Mouse (Mus musculus): ENCODE measurements around the gene Wdfy4. TPM values are rescaled to one million over a fixed set of nuclear protein-coding genes. Genes with fewer than 3 reads are reported as not detected.
A peak's percentile ranks its signal among the peaks of the same experiment; 100 is the strongest.

Wdfy4 gene
- polyA plus RNA-seq, 1 experiment from 2014 or later, result 2.1 TPM

DNA sequence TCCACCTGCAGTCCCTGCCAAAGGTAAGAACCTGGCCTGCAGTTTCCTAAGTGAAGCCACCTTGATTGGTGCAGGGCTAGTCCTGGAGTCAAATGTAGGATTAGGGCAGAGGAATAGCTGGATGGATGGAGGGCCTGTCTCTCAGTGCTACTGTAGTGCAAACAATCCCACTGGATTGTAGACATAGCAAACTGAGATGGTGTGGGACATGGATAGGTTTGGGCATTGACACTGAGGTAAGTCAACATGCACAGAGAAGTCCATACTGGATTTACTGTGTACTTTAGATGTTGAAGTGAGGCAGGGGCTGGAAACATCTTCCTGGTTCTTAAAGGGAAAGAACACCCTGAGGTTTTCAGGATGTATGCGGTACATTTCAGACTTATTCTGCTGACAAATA is 267.4 kb downstream of the Wdfy4 start:
- Histone ChIP-seq H3K4me3 (ENCODE audit: low read depth, low read length) (no peak overlapping the region), H3K27me3 (ENCODE audit: control insufficient read depth, insufficient read depth, low read depth, low read length) (no peaks in the 10 kb centered on the region), H3K36me3 (ENCODE audit: control insufficient read depth, insufficient read depth) (no peaks in the 10 kb centered on the region), H3K9me3 (replicated peaks; ENCODE audit: control insufficient read depth, low read length) (no peaks in the 10 kb centered on the region), H3K27ac (ENCODE audit: low read length) (no peak overlapping the region), H3K9ac (ENCODE audit: low read depth, low read length) (no peak overlapping the region), H3K4me2 (ENCODE audit: low read depth, low read length) (no peak overlapping the region), H3K4me1 (ENCODE audit: control insufficient read depth, low read depth, low read length) (no peaks in the 10 kb centered on the region)
- peak; percentile 70 for ATAC-seq (ENCODE audit: low read depth)
- WGBS (ENCODE audit: insufficient replicate concordance), result 78% methylated on average over 1 of the region's 1 CpGs

DNA sequence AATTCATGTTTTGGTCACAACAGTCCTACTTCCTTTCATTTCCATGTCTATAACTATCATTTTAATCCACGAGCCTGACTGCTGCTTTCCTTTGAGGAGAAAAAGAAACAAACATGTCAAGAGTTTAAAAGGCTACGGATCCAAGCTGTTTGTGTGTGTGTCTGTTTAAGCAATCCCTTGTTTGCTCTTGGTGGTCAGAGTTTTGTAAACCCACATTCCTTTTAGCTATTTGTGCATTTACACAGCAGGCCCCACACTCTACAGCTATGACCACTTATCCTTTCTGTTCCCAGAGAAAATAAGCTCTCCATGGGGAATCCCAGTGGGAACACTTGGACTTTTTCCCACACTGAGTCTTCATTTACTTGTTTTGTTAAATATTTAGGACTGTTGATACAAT is 269.9 kb downstream of the Wdfy4 start:
- Histone ChIP-seq H3K4me3 (ENCODE audit: low read depth, low read length) (no peak overlapping the region), H3K27ac (ENCODE audit: low read length) (no peak overlapping the region), H3K4me1 (ENCODE audit: control insufficient read depth, low read depth, low read length) (no peaks in the 10 kb centered on the region), H3K36me3 (ENCODE audit: control insufficient read depth, insufficient read depth) (no peaks in the 10 kb centered on the region), H3K9ac (ENCODE audit: low read depth, low read length) (no peak overlapping the region), H3K4me2 (ENCODE audit: low read depth, low read length) (no peak overlapping the region), H3K9me3 (replicated peaks; ENCODE audit: control insufficient read depth, low read length) (no peaks in the 10 kb centered on the region), H3K27me3 (ENCODE audit: control insufficient read depth, insufficient read depth, low read depth, low read length) (no peaks in the 10 kb centered on the region)
- ATAC-seq (ENCODE audit: low read depth), result peak; percentile 43; the same call in 1 of the 2 replicates
- 43% methylated on average over 2 of the region's 2 CpGs for WGBS (ENCODE audit: insufficient replicate concordance)

DNA sequence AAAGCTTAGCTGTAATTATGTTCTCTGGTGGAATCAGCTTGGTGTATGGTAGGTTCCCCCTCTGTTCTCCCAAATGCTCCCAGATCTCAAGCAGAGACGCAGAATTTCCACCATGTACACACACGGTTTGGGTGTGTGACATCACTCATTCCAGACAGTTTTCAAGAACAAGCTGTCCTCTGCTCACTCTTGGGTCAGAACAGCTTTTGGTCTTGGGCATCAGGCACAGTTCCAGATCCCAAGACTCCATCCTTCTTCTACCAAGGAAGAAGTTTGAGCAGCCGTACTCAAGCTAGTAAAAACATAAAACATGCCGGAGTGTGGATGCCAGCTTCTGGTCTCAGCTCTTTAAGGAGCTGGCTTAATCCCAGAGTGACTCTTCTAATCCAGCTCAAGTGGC is 274.1 kb downstream of the Wdfy4 start:
- Histone ChIP-seq H3K9me3 (replicated peaks; ENCODE audit: control insufficient read depth, low read length) (no peaks in the 10 kb centered on the region), H3K27ac (ENCODE audit: low read length) (no peak overlapping the region), H3K36me3 (ENCODE audit: control insufficient read depth, insufficient read depth) (no peaks in the 10 kb centered on the region), H3K27me3 (ENCODE audit: control insufficient read depth, insufficient read depth, low read depth, low read length) (no peaks in the 10 kb centered on the region), H3K9ac (ENCODE audit: low read depth, low read length) (no peak overlapping the region), H3K4me1 (ENCODE audit: control insufficient read depth, low read depth, low read length) (no peaks in the 10 kb centered on the region), H3K4me2 (ENCODE audit: low read depth, low read length) (no peak overlapping the region), H3K4me3 (ENCODE audit: low read depth, low read length) (no peak overlapping the region)
- 66% methylated on average over 4 of the region's 4 CpGs for WGBS (ENCODE audit: insufficient replicate concordance)
- no peak for ATAC-seq (ENCODE audit: low read depth)

Other genes with a start within 250 kb of the Wdfy4 start
- 0.07 and 0.11 TPM in 2 replicates for gene Lrrc18, start 194.1 kb downstream of the Wdfy4 start, polyA plus RNA-seq (2015; fragmentation: Nextera tagmentation; extraction: Ambion mirVana)
- 3.1 and 4.1 TPM in 2 replicates for gene Arhgap22, start 28.5 kb upstream of the Wdfy4 start, polyA plus RNA-seq (2015; fragmentation: Nextera tagmentation; extraction: Ambion mirVana)

Measured in liver, embryonic 16.5 days (tissue).